Mouse (Mus musculus): ENCODE data around the gene Ing2. TPM values are rescaled to one million over a fixed set of nuclear protein-coding genes. Genes with fewer than 3 reads are reported as not detected.

The Ing2 gene
- total RNA-seq, 4 experiments from 2014 or later: 13.8 to 19.0 (median 17.7) TPM

Other genes starting within 250 kb of the Ing2 start
- 1 to 10 TPM; 5.0 to 6.0 (median 5.8) TPM for gene Stox2, start 229.2 kb downstream of the Ing2 start, total RNA-seq (2022)
- 10 to 100 TPM; 19.7 to 21.9 (median 21.5) TPM for gene Trappc11, start 142.1 kb downstream of the Ing2 start, total RNA-seq (2022)
- 10 to 100 TPM; 27.7 to 34.8 (median 29.0) TPM for gene Rwdd4a, start 141.9 kb downstream of the Ing2 start, total RNA-seq (2022)
- 1 to 10 TPM; 5.0 to 5.9 (median 5.1) TPM for gene Cdkn2aip, start 38.4 kb upstream of the Ing2 start, total RNA-seq (2022)
- gene Cldn24, start 146.6 kb upstream of the Ing2 start, total RNA-seq (2022): not detected
- gene Cldn22, start 148.9 kb upstream of the Ing2 start, total RNA-seq (2022): under 1 TPM in 2 of 4 experiments, not detected in 2; 0.29 to 0.59 TPM